Mouse (Mus musculus): ENCODE results near the gene Napb. TPM values are rescaled to one million over a fixed set of nuclear protein-coding genes. Genes with fewer than 3 reads are reported as not detected.

Gene Napb
- total RNA-seq, 2 experiments from 2014 or later: 4.0 to 5.5 TPM

DNA sequence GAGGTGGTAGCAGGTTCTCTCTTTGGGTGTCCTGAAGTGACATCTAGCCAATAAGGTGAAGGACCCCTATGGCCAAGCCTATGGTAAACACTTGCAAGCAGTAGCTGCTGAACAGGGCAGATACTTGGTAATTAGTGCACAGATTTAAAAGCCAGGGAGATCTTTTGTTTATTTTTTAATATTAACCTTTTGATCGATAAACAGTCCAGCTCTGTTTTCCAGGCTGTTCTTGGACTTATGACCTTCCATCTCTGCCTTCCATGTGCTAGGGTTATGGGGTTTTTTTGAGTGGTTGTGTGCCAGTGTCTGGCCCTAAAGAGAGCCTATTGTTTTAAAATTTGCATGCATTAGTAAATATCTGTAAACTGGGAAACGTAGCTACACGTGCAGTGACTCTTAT is 42.0 kb downstream of the Napb start:
- intact Hi-C loops (cut with DNase I): no loop called here
- DNase-seq: no peak

DNA sequence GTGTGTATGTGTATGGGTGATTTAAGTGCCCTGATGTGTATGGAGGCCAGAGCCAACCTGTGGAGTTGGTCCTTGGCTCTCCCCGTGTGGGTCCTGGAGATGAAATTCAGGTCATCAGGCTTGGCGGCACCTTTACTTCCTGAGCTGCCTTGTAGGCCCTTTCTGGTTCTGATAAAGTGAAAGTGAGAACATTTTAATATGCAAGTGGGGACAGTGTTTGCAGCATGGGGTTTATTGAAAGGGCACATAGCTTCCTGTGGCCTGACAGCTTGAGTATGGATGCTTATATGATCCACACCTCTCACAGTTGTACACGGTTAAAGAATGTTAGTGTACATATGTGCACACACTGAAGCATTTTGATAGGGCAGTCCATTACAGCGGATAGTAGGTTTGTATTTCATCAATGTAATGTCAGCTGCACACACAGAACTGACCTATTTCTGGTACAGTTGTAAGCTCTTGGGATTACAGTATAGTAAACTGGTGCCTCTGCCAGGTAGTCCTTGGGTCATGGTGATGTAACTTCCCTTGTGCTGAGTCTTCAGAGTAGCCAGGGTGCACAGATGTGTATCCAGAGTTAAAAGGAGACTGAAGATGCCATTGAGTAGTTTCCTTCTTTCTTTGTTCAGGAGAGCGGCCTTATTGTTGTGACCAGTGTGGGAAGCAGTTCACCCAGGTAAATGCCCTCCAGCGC is 42.7 kb downstream of the Napb start:
- DNase-seq: no peak
- intact Hi-C loops (cut with DNase I): no loop called here

DNA sequence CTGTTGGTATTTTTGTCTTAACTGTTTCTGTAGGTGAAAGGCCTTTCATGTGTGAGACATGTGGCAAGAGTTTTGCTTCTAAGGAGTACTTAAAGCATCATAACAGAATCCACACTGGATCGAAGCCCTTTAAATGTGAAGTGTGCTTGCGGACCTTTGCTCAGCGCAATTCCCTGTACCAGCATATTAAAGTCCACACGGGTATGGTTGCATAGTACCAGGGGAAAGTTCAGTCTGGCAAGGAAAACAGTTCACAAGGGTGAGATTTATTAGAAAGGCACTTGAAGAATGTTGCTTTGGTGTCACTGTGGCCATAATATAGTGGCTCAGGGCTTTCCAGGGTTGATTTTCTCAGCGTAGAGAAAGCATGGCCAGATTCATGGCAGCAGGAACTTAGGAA is 44.3 kb downstream of the Napb start:
- intact Hi-C loops (cut with DNase I): no loop called here
- no peak for DNase-seq

DNA sequence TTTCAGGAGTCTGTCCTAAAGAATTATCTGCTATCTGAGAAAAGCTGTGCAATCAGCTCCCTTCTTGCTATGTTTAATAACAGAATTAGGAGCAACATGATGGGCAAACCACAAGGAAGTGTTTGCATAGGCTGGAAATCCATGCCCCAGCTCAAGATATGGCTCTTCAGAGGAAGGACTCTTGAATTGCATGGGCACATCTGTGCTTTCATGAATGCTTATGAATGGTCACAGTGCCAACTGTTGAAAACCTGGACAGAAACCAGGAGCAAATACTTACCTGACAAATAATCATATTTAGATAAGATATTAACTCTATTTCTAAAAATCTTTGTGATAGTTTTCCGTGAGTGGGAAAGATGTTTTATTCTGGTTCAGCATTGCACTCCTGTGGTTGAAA is 45.4 kb downstream of the Napb start:
- no peak for DNase-seq
- intact Hi-C loops (cut with DNase I): no loop called here

- DNase-seq: no peak
- intact Hi-C loops (cut with DNase I): no loop called here
Measured at GRCm38 (mm10) chr2:148685709-148686108, 46.6 kb downstream of the Napb start.

DNA sequence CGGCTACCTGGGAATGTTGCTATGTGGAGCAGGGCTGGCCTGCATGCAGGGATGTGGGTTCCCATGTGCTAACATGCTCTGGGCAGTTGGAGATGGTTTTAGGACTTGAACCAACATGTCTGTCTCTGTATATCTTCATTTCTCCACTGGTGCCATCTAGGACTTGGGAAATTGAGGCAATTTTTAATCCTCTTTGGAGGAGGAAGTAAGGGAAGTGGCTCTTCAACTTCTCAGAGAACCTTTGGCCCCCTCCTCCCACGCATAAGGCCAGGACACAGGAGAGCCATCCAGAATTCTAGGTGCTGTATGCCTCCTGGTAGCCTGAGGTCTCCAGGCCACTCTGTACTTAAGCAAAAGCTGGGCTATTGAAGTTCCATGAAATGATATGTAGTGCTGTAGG is 47.3 kb downstream of the Napb start:
- intact Hi-C loops (cut with DNase I): no loop called here
- no peak for DNase-seq

DNA sequence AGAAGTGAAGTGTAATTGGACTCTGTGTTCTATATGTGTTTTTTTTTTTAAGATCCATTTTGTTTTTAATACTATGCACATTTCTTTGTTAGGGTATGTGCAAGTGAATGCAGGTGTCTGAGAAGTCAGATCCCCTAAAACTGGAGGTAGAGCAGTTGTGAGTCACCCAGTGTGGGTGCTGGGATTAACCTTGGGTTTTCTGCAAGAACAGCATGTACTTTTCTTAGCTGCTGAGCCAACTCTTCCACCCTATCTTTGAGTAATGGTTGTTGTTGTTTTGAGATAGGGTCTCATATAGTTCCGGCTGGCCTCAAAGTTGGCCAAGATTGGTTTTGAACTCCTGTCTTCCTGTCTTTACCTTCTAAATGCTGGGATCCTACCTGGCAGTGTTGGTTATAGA is 49.2 kb downstream of the Napb start:
- DNase-seq: no peak
- intact Hi-C loops (cut with DNase I): no loop called here

- intact Hi-C loops (cut with DNase I): no loop called here
- peak; percentile 34 for DNase-seq
Measured at GRCm38 (mm10) chr2:148681461-148681891, 50.8 kb downstream of the Napb start.

GRCm38 (mm10) chr2:148680775-148681291 is 51.4 kb downstream of the Napb start, which contains the start of gene Gzf1:
Gzf1 (plus strand) TSS chr2:148681023.
- DNase-seq: peak; percentile 98 to 99
- intact Hi-C loops (cut with DNase I): no loop called here

GRCm38 (mm10) chr2:148679346-148679745 is 52.9 kb downstream of the Napb start:
- peak; percentile 27 to 50 for DNase-seq
- intact Hi-C loops (cut with DNase I): no loop called here

- intact Hi-C loops (cut with DNase I): no loop called here
Measured at GRCm38 (mm10) chr2:148677801-148678200, 54.5 kb downstream of the Napb start.

GRCm38 (mm10) chr2:148672199-148673096 is 59.8 kb downstream of the Napb start, which contains the start of gene Nxt1:
Nxt1 (plus strand) TSS chr2:148672601.
- intact Hi-C loops (cut with DNase I): no loop called here
- DNase-seq: peak; percentile 98 to 100

More at GRCm38 (mm10) chr2:148677801-148678200, 54.5 kb downstream of the Napb start:
- peak; percentile 17 to 21 for DNase-seq

DNA sequence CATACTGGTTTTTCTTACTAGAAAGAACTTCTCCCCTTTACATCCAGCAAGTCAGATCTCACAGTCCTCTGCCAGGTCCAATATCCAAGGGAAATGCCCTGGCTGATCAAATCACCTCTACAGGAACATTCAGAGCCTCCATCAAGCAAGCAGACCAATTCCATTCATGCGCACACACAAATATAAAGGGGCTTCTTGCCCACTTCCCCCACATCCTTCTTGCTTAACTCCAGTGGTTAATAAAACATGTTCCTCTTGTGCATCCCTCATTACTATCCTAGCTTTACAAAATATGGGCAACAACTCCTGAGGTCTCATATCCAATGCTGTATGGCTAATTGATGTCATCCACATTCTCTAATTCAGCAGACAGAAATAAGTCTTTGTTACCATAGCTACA is 68.8 kb downstream of the Napb start:
- DNase-seq: no peak
- intact Hi-C loops (cut with DNase I): no loop called here

- DNase-seq: peak; percentile 33 to 50
- intact Hi-C loops (cut with DNase I): loop anchor here (5.0 kb wide), 2 partner anchors 78 to 533 kb away; no protein-coding TSS in a partner anchor
Measured at GRCm38 (mm10) chr2:148654961-148655360, 77.3 kb downstream of the Napb start.

- intact Hi-C loops (cut with DNase I): loop anchor here (5.0 kb wide), 1 partner anchor 73 kb away; no protein-coding TSS in a partner anchor
- DNase-seq: no peak
Measured at GRCm38 (mm10) chr2:148650587-148651357, 81.5 kb downstream of the Napb start.

GRCm38 (mm10) chr2:148644421-148645000 is 87.8 kb downstream of the Napb start:
- no peak for DNase-seq
- intact Hi-C loops (cut with DNase I): no loop called here

Measured in gastrocnemius, postnatal 36 days (tissue).